Mouse (Mus musculus) ES-Bruce4 (cell line): Measurements from ENCODE around the gene Phf10.

Source experiments
- CTCF ChIP-seq: IDR thresholded peaks from one replicate; pipeline ENCODE4 v1.8.1; 2011; ENCODE audit warnings: low read depth, low read length
- POLR2A ChIP-seq: IDR thresholded peaks from one replicate; pipeline ENCODE4 v1.8.1; 2011; ENCODE audit warnings: low read length; ENCODE audit not compliant: insufficient read depth

DNA sequence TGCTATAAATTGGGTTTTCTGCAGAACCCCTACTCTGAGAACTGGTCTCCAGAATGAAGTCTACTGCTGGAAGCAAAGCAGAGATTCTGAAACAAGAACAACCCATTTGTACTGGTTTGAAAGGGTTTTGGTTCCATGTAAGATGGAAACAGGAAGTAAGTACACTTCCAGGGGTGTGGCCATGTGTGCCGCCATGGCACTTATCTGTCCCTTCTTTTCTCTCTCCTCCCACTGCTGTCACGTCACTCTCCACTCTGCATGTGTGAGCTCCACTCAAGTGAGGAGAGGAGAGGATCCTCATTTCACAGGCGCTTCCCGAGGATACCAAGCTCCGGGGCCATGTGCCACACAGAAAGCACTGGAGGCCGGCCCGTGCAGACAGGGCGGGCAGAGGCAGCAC lies 7.6 kb downstream of the Phf10 start:
- TF ChIP-seq POLR2A (no peak), CTCF (no peak)
